Mouse (Mus musculus) hindbrain, postnatal 0 days (tissue): ENCODE results near the gene Fbxo44. TPM values are rescaled to one million over a fixed set of nuclear protein-coding genes. Genes with fewer than 3 reads are reported as not detected.
A peak's percentile ranks its signal among the peaks of the same experiment; 100 is the strongest.

Experiments used
- ATAC-seq: fragments of 200-750 bp; cut with Nextera tagmentation; 2 replicates; pipeline ENCODE4 v1.8.0; 2017; ENCODE audit warnings: mild to moderate bottlenecking, moderate TSS enrichment, moderate library complexity
- DNase-seq: peaks from one replicate; pipeline ENCODE4 v3.0.0-alpha.2; 2015; ENCODE audit warnings: low spot score
- H3K27ac ChIP-seq: fragments of 300-500 bp; sonication (generic); 2 replicates; pipeline ENCODE4 v1.5.1; 2014; ENCODE audit warnings: mild to moderate bottlenecking
- H3K27me3 ChIP-seq: fragments of 300-500 bp; sonication (generic); 2 replicates; pipeline ENCODE4 v1.6.1; 2014; ENCODE audit warnings: low read length, mixed read lengths; ENCODE audit not compliant: insufficient read depth
- H3K36me3 ChIP-seq: fragments of 300-500 bp; sonication (generic); 2 replicates; pipeline ENCODE4 v1.6.1; 2014; ENCODE audit warnings: low read length, mixed read lengths; ENCODE audit not compliant: insufficient read depth
- H3K4me1 ChIP-seq: fragments of 300-500 bp; sonication (generic); 2 replicates; pipeline ENCODE4 v1.6.1; 2014; ENCODE audit warnings: antibody characterized with exemption, low read length, mixed read lengths; ENCODE audit not compliant: insufficient read depth
- H3K4me2 ChIP-seq: fragments of 300-500 bp; sonication (generic); 2 replicates; pipeline ENCODE4 v1.6.1; 2014; ENCODE audit warnings: low read depth, mild to moderate bottlenecking, low read length, moderate library complexity, mixed read lengths
- H3K4me3 ChIP-seq: fragments of 300-500 bp; sonication (generic); 2 replicates; pipeline ENCODE4 v1.5.1; 2014; ENCODE audit warnings: low read length
- H3K9ac ChIP-seq: fragments of 300-500 bp; sonication (generic); replicated peaks from 2 replicates; pipeline ENCODE4 v1.6.1; 2014; ENCODE audit warnings: mild to moderate bottlenecking, low read length, moderate library complexity, mixed read lengths
- H3K9me3 ChIP-seq: fragments of 300-500 bp; sonication (generic); 2 replicates; pipeline ENCODE4 v1.6.1; 2016; ENCODE audit warnings: low read length, mixed read lengths
- CTCF ChIP-seq: IDR thresholded peaks from 2 replicates; pipeline ENCODE4 v1.5.1; 2016; ENCODE audit warnings: antibody characterized with exemption, control low read depth, low read depth
- WGBS: fragments of 180-500 bp; shearing (Covaris S2); extraction: QIAGEN DNeasy Blood & Tissue Kit; methylation state at CpG from one replicate; pipeline ENCODE4 v1.1.7; 2014; 5-methylcytosine and 5-hydroxymethylcytosine counted together
- polyA plus RNA-seq: library from polyadenylated mRNA; unstranded; fragments of >200 nt; fragmentation: Nextera tagmentation; extraction: Ambion mirVana; gene quantifications from 2 replicates; pipeline ENCODE4 v1.2.1, GENCODE M21; 2015
- total RNA-seq: library from RNA; depleted of rRNA; stranded (reverse); fragments of >200 nt; gene quantifications from 2 replicates; pipeline ENCODE4 v1.2.3, GENCODE M21; 2014

The Fbxo44 gene
- total and polyA plus RNA-seq, 2 experiments from 2014 or later = 118 to 199 TPM

DNA sequence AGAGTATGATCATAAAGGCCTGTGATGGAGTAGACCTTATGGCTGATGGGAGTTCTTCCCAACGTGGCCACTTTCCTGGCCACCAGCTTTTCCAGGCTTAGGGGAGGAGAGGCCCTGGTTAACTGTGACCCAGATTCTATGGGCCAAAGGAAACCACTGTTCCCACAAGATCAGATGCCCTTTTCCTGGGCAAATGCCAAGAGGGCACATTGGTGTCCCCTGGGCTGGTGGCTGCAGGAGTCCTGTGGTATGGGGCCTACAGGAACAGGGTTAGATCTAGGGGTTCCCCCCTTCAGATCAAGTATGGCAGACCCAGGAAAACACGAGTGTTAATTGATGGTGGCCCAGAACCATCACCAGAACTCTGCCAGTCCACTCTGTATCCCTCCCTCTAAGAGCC lies 12.6 kb downstream of the Fbxo44 start:
- Histone ChIP-seq H3K4me3 (no peak overlapping the region), H3K4me2 (no peak overlapping the region), H3K27ac (no peak overlapping the region), H3K9me3 (no peaks in the 10 kb centered on the region), H3K27me3 (no peaks in the 10 kb centered on the region), H3K9ac (no peak overlapping the region), H3K36me3 (peaks cover 28% of the 10 kb centered on the region), H3K4me1 (no peaks in the 10 kb centered on the region)
- DNase-seq (no peak), ATAC-seq (no peak)
- WGBS = 91% methylated on average over 2 of the region's 2 CpGs
- no peak for TF ChIP-seq CTCF

DNA sequence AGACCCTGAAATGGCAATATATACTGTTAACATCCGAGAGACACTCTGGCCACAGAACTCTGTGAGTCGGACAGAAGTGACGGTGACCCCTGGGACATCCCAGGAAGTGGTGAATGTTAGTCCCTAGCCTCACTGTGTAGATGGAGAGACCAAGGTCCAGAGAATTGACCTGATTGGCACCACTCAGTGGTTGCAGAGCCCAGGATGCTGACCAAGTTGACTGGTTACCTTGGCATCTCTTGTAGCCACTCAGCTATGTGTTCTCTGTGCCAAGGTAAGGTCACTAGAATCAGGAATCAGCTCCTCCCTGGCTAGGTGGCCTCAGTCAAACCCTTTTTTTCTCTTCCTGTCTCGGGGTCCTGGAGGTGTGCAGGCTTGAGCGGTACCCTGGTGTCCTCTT lies 16.6 kb downstream of the Fbxo44 start:
- H3K9ac ChIP-seq = no peak overlapping the region
- ATAC-seq (no peak), DNase-seq (no peak)
- no peak overlapping the region for H3K4me3 ChIP-seq
- no peaks in the 10 kb centered on the region for H3K9me3 ChIP-seq
- no peak overlapping the region for H3K27ac ChIP-seq
- peaks cover 25% of the 10 kb centered on the region for H3K36me3 ChIP-seq
- no peaks in the 10 kb centered on the region for H3K27me3 ChIP-seq
- no peak overlapping the region for H3K4me2 ChIP-seq
- WGBS = 83% methylated on average over 5 of the region's 5 CpGs
- H3K4me1 ChIP-seq = no peaks in the 10 kb centered on the region
- TF ChIP-seq CTCF = no peak

DNA sequence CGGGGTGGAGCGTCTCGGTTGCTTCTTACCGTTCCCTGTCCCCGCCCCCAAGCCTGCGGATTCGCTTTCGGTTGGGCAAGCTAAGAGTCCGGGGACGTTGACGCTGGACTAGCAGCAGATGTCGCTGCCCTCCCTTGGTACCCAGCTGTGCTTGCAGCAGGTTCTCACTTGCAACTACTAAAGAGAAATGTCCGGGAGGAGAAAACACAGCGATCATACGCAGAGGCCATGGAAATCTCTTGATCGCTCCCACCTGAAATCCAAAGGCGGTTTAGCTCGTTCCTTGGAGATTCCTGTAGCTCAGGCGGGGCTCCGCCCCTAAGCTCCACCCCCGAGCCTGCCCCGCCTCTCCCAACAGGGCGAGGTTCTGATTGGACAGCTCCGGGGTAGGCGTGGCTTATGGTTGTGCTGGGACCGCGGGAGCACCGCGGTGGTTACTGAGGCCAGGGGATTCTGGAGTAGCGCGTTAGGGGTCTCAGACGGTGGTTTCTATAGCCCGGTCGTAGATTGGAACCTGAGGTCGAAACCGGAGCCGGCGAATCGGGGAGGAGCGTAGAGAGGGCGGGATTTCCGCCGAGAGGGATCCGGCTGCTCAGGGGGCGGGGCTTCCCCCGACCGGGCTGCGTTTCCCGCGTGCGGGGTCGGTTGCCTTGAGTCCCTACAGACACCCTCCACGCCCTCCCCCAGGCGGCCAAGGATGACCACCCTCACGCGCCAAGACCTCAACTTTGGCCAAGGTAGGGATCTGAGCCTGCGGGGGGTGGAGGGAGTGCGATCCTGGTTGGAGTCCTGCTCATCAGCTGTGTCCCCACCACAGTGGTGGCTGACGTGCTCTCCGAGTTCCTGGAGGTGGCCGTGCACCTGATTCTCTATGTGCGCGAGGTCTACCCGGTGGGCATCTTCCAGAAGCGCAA lies 19.9 kb downstream of the Fbxo44 start:
- H3K4me3 ChIP-seq = peak overlapping the region; percentile 59
- DNase-seq (peak; percentile 94), ATAC-seq (peak; percentile 97)
- peak overlapping the region; percentile 61 for H3K9ac ChIP-seq
- no peaks in the 10 kb centered on the region for H3K27me3 ChIP-seq
- peak overlapping the region; percentile 87 for H3K27ac ChIP-seq
- H3K9me3 ChIP-seq = no peaks in the 10 kb centered on the region
- H3K4me2 ChIP-seq = peak overlapping the region; percentile 85
- peaks cover 10% of the 10 kb centered on the region for H3K36me3 ChIP-seq
- TF ChIP-seq CTCF = peak; percentile 74
- H3K4me1 ChIP-seq = no peaks in the 10 kb centered on the region
- WGBS = under 1% methylated on average over 63 of the region's 65 CpGs

GRCm38 (mm10) chr4:148139767-148140097 lies 20.6 kb downstream of the Fbxo44 start:
- Histone ChIP-seq H3K4me3 (peak overlapping the region; percentile 59), H3K27ac (peak overlapping the region; percentile 87), H3K9ac (peak overlapping the region; percentile 61), H3K4me2 (peak overlapping the region; percentile 85), H3K9me3 (no peaks in the 10 kb centered on the region), H3K36me3 (peaks cover 7% of the 10 kb centered on the region; the same call in 1 of the 2 replicates), H3K4me1 (no peaks in the 10 kb centered on the region), H3K27me3 (no peaks in the 10 kb centered on the region)
- no peak for TF ChIP-seq CTCF
- DNase-seq (no peak), ATAC-seq (peak; percentile 13)
- WGBS = under 1% methylated on average over 12 of the region's 12 CpGs

DNA sequence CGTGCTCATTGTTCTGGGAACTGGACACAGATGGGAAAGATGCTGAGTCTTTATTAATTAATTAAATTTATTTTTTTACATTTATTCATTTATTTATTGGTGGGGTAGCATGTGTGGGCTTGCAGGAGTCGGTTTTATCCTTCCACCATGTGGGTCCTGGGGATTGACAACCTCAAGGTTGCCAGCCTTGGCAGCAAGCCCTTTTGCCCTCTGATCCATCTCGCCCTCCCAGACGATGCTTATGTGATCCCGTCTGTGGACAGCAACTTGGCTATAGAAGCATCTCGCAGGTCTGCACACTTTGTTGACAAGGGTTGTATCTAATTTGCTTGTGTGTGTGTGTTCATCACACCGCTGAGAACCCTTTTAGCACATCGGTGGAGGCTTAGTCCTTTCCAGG lies 22.8 kb downstream of the Fbxo44 start:
- H3K27ac ChIP-seq = no peak overlapping the region
- no peaks in the 10 kb centered on the region for H3K36me3 ChIP-seq
- DNase-seq (no peak), ATAC-seq (no peak)
- H3K9me3 ChIP-seq = no peaks in the 10 kb centered on the region
- no peak overlapping the region for H3K4me3 ChIP-seq
- no peaks in the 10 kb centered on the region for H3K27me3 ChIP-seq
- no peak overlapping the region for H3K9ac ChIP-seq
- H3K4me2 ChIP-seq = no peak overlapping the region
- H3K4me1 ChIP-seq = no peaks in the 10 kb centered on the region
- TF ChIP-seq CTCF = no peak
- WGBS = 45% methylated on average over 8 of the region's 8 CpGs

GRCm38 (mm10) chr4:148134988-148135387 lies 25.3 kb downstream of the Fbxo44 start:
- Histone ChIP-seq H3K9ac (no peak overlapping the region), H3K4me2 (no peak overlapping the region), H3K27me3 (no peaks in the 10 kb centered on the region), H3K4me3 (no peak overlapping the region), H3K4me1 (peaks cover 7% of the 10 kb centered on the region; the same call in 1 of the 2 replicates), H3K27ac (no peak overlapping the region), H3K9me3 (no peaks in the 10 kb centered on the region), H3K36me3 (no peaks in the 10 kb centered on the region)
- 86% methylated on average over 8 of the region's 8 CpGs for WGBS
- DNase-seq (no peak), ATAC-seq (no peak)
- no peak for TF ChIP-seq CTCF
